Mouse (Mus musculus): ENCODE measurements at regions not wholly inside any gene's neighbourhood (a gene's known extent, or its start where the extent isn't known, plus 50 kb on each side); places are given as distances from the start of the nearest gene placed in this dataset.

DNA sequence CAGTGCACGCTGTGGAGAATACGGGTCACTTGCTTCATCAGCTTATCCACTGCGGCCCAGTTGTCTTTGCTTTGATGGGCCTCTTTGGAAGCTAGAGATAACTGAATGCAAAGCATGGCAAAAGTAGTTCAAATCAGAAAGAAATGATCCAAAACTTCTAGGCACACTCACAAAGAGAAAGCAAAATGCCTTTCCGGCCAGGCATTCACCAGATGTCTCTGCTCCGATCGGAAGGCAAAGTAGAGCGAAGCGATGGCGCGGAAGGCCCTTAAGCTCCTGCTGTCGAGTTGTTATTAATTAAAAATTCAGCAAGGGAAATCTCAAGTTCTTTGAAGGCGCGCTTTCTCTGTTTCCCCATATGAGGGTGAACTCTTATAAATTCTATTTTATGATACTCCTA, 401.9 kb upstream of the Slc35b3 start:
- Histone ChIP-seq H3K9me3 (ENCODE audit: low read depth, low read length) (no peaks in the 10 kb centered on the region), H3K27ac (ENCODE audit: low read depth) (no peak overlapping the region), H3K9ac (no peak overlapping the region), H3K27me3 (ENCODE audit: insufficient read depth, low read length) (no peaks in the 10 kb centered on the region), H3K4me1 (ENCODE audit: insufficient read depth) (no peaks in the 10 kb centered on the region), H3K4me2 (no peak overlapping the region), H3K36me3 (ENCODE audit: insufficient read depth) (no peaks in the 10 kb centered on the region), H3K4me3 (ENCODE audit: low read depth, low read length) (no peak overlapping the region)
- no peak for TF ChIP-seq CTCF (IDR thresholded peaks at IDR 0.05; ENCODE audit: low read depth)
- DNase-seq (no peak), ATAC-seq (ENCODE audit: insufficient read depth) (no peak)
- 72% methylated on average over 13 of the region's 13 CpGs for WGBS

- 50% methylated on average over 2 of the region's 2 CpGs for WGBS
- Histone ChIP-seq H3K4me3 (ENCODE audit: low read depth, low read length) (no peak overlapping the region), H3K9me3 (ENCODE audit: low read depth, low read length) (no peaks in the 10 kb centered on the region), H3K4me2 (no peak overlapping the region), H3K27me3 (ENCODE audit: insufficient read depth, low read length) (no peaks in the 10 kb centered on the region), H3K36me3 (ENCODE audit: insufficient read depth) (no peaks in the 10 kb centered on the region), H3K27ac (ENCODE audit: low read depth) (no peak overlapping the region), H3K4me1 (ENCODE audit: insufficient read depth) (no peaks in the 10 kb centered on the region), H3K9ac (no peak overlapping the region)
- ATAC-seq (ENCODE audit: insufficient read depth) = no peak
- DNase-seq = no peak
- no peak for TF ChIP-seq CTCF (IDR thresholded peaks at IDR 0.05; ENCODE audit: low read depth)
These were observed 390.9 kb upstream of the Slc35b3 start for GRCm38 (mm10) chr13:39351606-39352005.

DNA sequence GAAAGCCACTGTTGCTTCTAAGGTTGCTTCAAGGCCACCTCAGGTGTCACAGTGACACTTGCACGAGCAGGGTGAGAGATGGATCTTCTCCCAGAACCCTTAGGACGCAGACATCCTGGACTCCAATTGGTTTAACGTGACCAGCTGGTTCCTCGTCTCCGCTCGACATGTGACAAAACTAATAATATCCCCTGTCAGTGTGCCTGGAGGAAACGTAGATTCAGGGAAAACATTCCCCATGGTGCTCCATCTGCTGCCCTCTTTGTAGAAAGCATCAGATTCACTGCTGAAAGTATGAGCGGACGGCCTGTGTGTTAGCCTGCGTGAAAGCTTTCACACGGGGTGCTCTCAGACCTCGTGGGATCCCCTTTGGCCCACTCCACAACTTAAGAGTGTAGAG, 390.0 kb upstream of the Slc35b3 start:
- no peak for TF ChIP-seq CTCF (IDR thresholded peaks at IDR 0.05; ENCODE audit: low read depth)
- Histone ChIP-seq H3K36me3 (ENCODE audit: insufficient read depth) (no peaks in the 10 kb centered on the region), H3K27me3 (ENCODE audit: insufficient read depth, low read length) (no peaks in the 10 kb centered on the region), H3K9ac (no peak overlapping the region), H3K4me3 (ENCODE audit: low read depth, low read length) (no peak overlapping the region), H3K4me1 (ENCODE audit: insufficient read depth) (no peaks in the 10 kb centered on the region), H3K27ac (ENCODE audit: low read depth) (no peak overlapping the region), H3K9me3 (ENCODE audit: low read depth, low read length) (no peaks in the 10 kb centered on the region), H3K4me2 (no peak overlapping the region)
- DNase-seq (no peak), ATAC-seq (ENCODE audit: insufficient read depth) (no peak)
- WGBS = 70% methylated on average over 12 of the region's 12 CpGs

DNA sequence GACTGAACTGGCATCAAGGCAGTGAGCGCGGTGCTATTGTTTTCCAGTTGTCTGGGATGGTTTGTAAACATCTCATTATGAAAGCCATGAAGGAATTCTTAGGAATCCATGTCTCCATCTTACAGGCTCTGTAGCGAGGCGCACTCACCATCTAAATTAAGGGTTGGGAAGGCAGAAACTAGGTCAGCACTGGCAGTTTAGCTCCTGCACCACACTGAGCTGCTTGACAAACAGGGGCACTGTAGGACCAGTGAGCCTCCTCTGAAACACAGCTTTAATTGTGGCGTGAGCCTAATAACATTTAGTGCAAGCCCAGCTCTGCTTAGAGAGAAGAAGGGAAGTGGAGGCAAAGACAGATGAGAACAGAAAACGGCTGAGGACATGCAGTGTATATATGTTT, 387.1 kb upstream of the Slc35b3 start:
- WGBS = 84% methylated on average over 6 of the region's 6 CpGs
- no peak for TF ChIP-seq CTCF (IDR thresholded peaks at IDR 0.05; ENCODE audit: low read depth)
- no peak for DNase-seq
- Histone ChIP-seq H3K27me3 (ENCODE audit: insufficient read depth, low read length) (no peaks in the 10 kb centered on the region), H3K4me3 (ENCODE audit: low read depth, low read length) (no peak overlapping the region), H3K9ac (no peak overlapping the region), H3K4me2 (no peak overlapping the region), H3K27ac (ENCODE audit: low read depth) (no peak overlapping the region), H3K4me1 (ENCODE audit: insufficient read depth) (no peaks in the 10 kb centered on the region), H3K36me3 (ENCODE audit: insufficient read depth) (no peaks in the 10 kb centered on the region), H3K9me3 (ENCODE audit: low read depth, low read length) (no peaks in the 10 kb centered on the region)
- ATAC-seq (ENCODE audit: insufficient read depth) = no peak

- no peak overlapping the region for H3K4me2 ChIP-seq
- H3K36me3 ChIP-seq (ENCODE audit: insufficient read depth) = no peaks in the 10 kb centered on the region
- ATAC-seq (ENCODE audit: insufficient read depth) = no peak
- 27% methylated on average over 7 of the region's 7 CpGs for WGBS
- no peak overlapping the region for H3K4me3 ChIP-seq (ENCODE audit: low read depth, low read length)
- H3K27me3 ChIP-seq (ENCODE audit: insufficient read depth, low read length) = no peaks in the 10 kb centered on the region
- H3K9ac ChIP-seq = no peak overlapping the region
- TF ChIP-seq CTCF (IDR thresholded peaks at IDR 0.05; ENCODE audit: low read depth) = no peak
- no peak for DNase-seq
- H3K9me3 ChIP-seq (ENCODE audit: low read depth, low read length) = no peaks in the 10 kb centered on the region
- H3K4me1 ChIP-seq (ENCODE audit: insufficient read depth) = no peaks in the 10 kb centered on the region
- H3K27ac ChIP-seq (ENCODE audit: low read depth) = no peak overlapping the region
These were observed 374.2 kb upstream of the Slc35b3 start for GRCm38 (mm10) chr13:39334874-39335273.

- no peak for TF ChIP-seq CTCF (IDR thresholded peaks at IDR 0.05; ENCODE audit: low read depth)
- no peak overlapping the region for H3K27ac ChIP-seq (ENCODE audit: low read depth)
- ATAC-seq (ENCODE audit: insufficient read depth) = no peak
- no peak overlapping the region for H3K9ac ChIP-seq
- no peaks in the 10 kb centered on the region for H3K9me3 ChIP-seq (ENCODE audit: low read depth, low read length)
- DNase-seq = no peak
- H3K36me3 ChIP-seq (ENCODE audit: insufficient read depth) = no peaks in the 10 kb centered on the region
- H3K4me2 ChIP-seq = no peak overlapping the region
- no peak overlapping the region for H3K4me3 ChIP-seq (ENCODE audit: low read depth, low read length)
- 80% methylated on average over 3 of the region's 3 CpGs for WGBS
- no peaks in the 10 kb centered on the region for H3K27me3 ChIP-seq (ENCODE audit: insufficient read depth, low read length)
- H3K4me1 ChIP-seq (ENCODE audit: insufficient read depth) = no peaks in the 10 kb centered on the region
These were observed 369.1 kb upstream of the Slc35b3 start for GRCm38 (mm10) chr13:39329794-39330193.

DNA sequence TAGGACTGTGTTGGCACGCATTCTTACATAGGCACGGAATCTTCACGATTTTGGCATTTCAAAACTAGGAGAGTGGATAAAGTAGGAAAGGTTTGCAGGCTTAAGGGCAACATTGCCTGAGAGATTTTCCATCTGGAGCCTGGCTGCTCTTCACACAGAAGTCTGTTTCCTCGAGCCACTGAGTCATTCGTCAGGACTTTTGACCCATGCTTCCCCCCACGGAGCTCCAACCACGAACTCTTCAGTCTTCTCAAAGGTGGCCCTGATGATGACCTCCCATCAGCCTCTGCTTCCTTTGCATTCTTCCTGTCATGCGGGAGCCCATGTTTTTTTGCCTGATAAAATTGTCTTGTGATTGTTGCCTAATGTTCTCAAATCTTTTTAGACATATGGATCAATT, 365.5 kb upstream of the Slc35b3 start:
- H3K4me3 ChIP-seq (ENCODE audit: low read depth, low read length) = no peak overlapping the region
- no peak overlapping the region for H3K27ac ChIP-seq (ENCODE audit: low read depth)
- no peaks in the 10 kb centered on the region for H3K36me3 ChIP-seq (ENCODE audit: insufficient read depth)
- ATAC-seq (ENCODE audit: insufficient read depth) (no peak), DNase-seq (peak; percentile 2)
- WGBS = 45% methylated on average over 8 of the region's 8 CpGs
- no peak overlapping the region for H3K9ac ChIP-seq
- no peak for TF ChIP-seq CTCF (IDR thresholded peaks at IDR 0.05; ENCODE audit: low read depth)
- no peak overlapping the region for H3K4me2 ChIP-seq
- no peaks in the 10 kb centered on the region for H3K27me3 ChIP-seq (ENCODE audit: insufficient read depth, low read length)
- H3K9me3 ChIP-seq (ENCODE audit: low read depth, low read length) = no peaks in the 10 kb centered on the region
- H3K4me1 ChIP-seq (ENCODE audit: insufficient read depth) = no peaks in the 10 kb centered on the region

DNA sequence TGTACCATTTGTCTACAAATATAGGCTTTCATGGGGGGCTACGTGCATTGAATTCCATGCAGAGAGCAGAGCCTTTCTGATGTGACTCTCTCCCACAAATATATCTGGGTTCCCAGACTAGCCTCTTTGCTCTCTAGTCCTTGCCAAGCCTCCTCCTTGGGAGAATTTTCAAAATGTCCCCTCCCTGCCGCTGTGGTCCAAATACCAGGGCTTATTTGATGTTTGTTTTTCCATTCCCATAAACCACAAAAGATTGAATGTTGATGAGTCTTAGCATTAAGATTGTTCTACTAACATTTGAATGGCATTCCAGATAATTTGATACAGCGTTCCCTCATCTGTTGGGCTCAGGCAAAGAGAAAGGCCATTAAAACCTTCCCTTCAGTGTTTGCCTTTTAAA, 360.4 kb upstream of the Slc35b3 start:
- 90% methylated on average over 3 of the region's 3 CpGs for WGBS
- Histone ChIP-seq H3K27me3 (ENCODE audit: insufficient read depth, low read length) (no peaks in the 10 kb centered on the region), H3K9me3 (ENCODE audit: low read depth, low read length) (no peaks in the 10 kb centered on the region), H3K27ac (ENCODE audit: low read depth) (no peak overlapping the region), H3K36me3 (ENCODE audit: insufficient read depth) (no peaks in the 10 kb centered on the region), H3K4me1 (ENCODE audit: insufficient read depth) (no peaks in the 10 kb centered on the region), H3K4me2 (no peak overlapping the region), H3K9ac (no peak overlapping the region), H3K4me3 (ENCODE audit: low read depth, low read length) (no peak overlapping the region)
- DNase-seq (no peak), ATAC-seq (ENCODE audit: insufficient read depth) (no peak)
- TF ChIP-seq CTCF (IDR thresholded peaks at IDR 0.05; ENCODE audit: low read depth) = no peak

All from lung, embryonic 14.5 days (tissue).